Mouse (Mus musculus) kidney, embryonic 15.5 days (tissue): ENCODE data around the gene Zfp408. TPM values are rescaled to one million over a fixed set of nuclear protein-coding genes. Genes with fewer than 3 reads are reported as not detected.
"Not testable (repeated sequence)": the region's sequence is repeated elsewhere in the genome, so short reads cannot be mapped to it uniquely, and the experiment has no call there.

Source experiments
- ATAC-seq: fragments of 200-750 bp; cut with Nextera tagmentation; replicated peaks from 2 replicates; pipeline ENCODE4 v1.8.0; 2017; ENCODE audit warnings: moderate TSS enrichment; ENCODE audit not compliant: low FRiP score
- H3K27ac ChIP-seq: fragments of 300-500 bp; sonication (generic); 2 replicates; pipeline ENCODE4 v1.5.1; 2015; ENCODE audit warnings: mild to moderate bottlenecking, inconsistent platforms
- H3K27me3 ChIP-seq: fragments of 300-500 bp; sonication (generic); 2 replicates; pipeline ENCODE4 v1.6.1; 2015; ENCODE audit warnings: inconsistent platforms
- H3K36me3 ChIP-seq: fragments of 300-500 bp; sonication (generic); 2 replicates; pipeline ENCODE4 v1.6.1; 2015; ENCODE audit warnings: inconsistent platforms
- H3K4me1 ChIP-seq: fragments of 300-500 bp; sonication (generic); 2 replicates; pipeline ENCODE4 v1.6.1; 2015; ENCODE audit warnings: inconsistent platforms
- H3K4me2 ChIP-seq: fragments of 300-500 bp; sonication (generic); 2 replicates; pipeline ENCODE4 v1.6.1; 2015; ENCODE audit warnings: moderate library complexity, mild to moderate bottlenecking, inconsistent platforms
- H3K4me3 ChIP-seq: fragments of 300-500 bp; sonication (generic); replicated peaks from 2 replicates; pipeline ENCODE4 v1.5.1; 2015; ENCODE audit warnings: mild to moderate bottlenecking, inconsistent platforms
- H3K9ac ChIP-seq: fragments of 300-500 bp; sonication (generic); 2 replicates; pipeline ENCODE4 v1.6.1; 2015; ENCODE audit warnings: mild to moderate bottlenecking, inconsistent platforms
- H3K9me3 ChIP-seq: fragments of 300-500 bp; sonication (generic); replicated peaks from 2 replicates; pipeline ENCODE4 v1.6.1; 2016; ENCODE audit warnings: inconsistent platforms
- WGBS: fragments of 180-500 bp; shearing (Covaris S2); methylation state at CpG from one replicate; pipeline ENCODE4 v1.1.7; 2015; ENCODE audit warnings: mixed read lengths; 5-methylcytosine and 5-hydroxymethylcytosine counted together
- polyA plus RNA-seq: library from polyadenylated mRNA; unstranded; fragments of >200 nt; fragmentation: Nextera tagmentation; extraction: Ambion mirVana; gene quantifications from 2 replicates; pipeline ENCODE4 v1.2.1, GENCODE M21; 2015

Zfp408 gene
- polyA plus RNA-seq, 1 experiment from 2014 or later, result 11.9 TPM

DNA sequence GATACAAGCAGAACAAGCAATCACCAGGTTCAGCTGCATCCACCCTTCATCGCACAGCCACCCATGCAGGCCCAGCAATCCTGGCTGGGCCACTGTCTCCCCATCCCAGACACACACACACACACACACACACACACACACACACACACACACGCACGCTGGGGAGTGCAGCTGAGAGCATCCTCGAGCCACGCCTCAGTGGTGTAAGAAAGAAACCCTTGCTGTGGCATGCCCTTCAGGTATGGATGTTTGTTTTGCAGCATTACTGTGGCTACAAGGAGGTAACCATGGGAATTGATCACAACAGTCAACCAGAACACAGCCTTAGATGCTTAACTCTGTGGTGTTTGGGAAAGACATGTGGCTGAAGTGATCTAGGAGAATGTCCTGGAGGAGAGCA is 17.3 kb downstream of the Zfp408 start:
- no peaks in the 10 kb centered on the region for H3K4me1 ChIP-seq
- 77% methylated on average over 5 of the region's 5 CpGs for WGBS
- ATAC-seq, result no peak

GRCm38 (mm10) chr2:91631826-91632225 is 17.8 kb downstream of the Zfp408 start:
- H3K4me3 ChIP-seq, result no peak overlapping the region
- H3K9ac ChIP-seq, result no peak overlapping the region
- no peak overlapping the region for H3K4me2 ChIP-seq
- WGBS, result 87% methylated on average over 5 of the region's 5 CpGs
- no peaks in the 10 kb centered on the region for H3K4me1 ChIP-seq
- H3K9me3 ChIP-seq, result no peaks in the 10 kb centered on the region
- ATAC-seq, result no peak
- no peaks in the 10 kb centered on the region for H3K27me3 ChIP-seq
- no peak overlapping the region for H3K27ac ChIP-seq
- no peaks in the 10 kb centered on the region for H3K36me3 ChIP-seq

More for the DNA sequence above, 17.3 kb downstream of the Zfp408 start:
- Histone ChIP-seq H3K27ac (no peak overlapping the region), H3K27me3 (no peaks in the 10 kb centered on the region), H3K4me2 (no peak overlapping the region), H3K4me3 (no peak overlapping the region), H3K9ac (no peak overlapping the region), H3K36me3 (no peaks in the 10 kb centered on the region), H3K9me3 (no peaks in the 10 kb centered on the region)

DNA sequence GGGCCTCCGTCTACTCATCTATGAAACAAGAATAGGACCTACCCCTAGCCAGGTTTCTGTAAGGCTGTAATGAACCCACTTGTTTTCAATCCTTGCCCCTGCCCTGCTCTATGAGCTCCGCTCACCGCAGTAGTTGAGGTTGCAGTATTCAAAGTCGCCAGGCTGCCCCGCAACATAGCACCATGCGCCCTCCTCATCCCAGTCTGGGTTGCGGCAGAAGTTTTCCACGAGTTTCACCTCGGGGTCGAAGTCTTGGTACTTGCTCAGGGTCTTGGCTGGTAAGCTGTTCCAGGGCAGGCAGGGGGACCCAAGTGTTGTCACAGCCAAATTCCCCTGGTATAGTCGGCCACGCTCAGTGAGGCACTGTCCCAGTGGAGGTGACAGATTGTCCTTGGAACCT is 19.2 kb downstream of the Zfp408 start:
- no peak overlapping the region for H3K9ac ChIP-seq
- no peaks in the 10 kb centered on the region for H3K36me3 ChIP-seq
- H3K4me3 ChIP-seq, result no peak overlapping the region
- no peaks in the 10 kb centered on the region for H3K9me3 ChIP-seq
- no peak overlapping the region for H3K4me2 ChIP-seq
- no peaks in the 10 kb centered on the region for H3K27me3 ChIP-seq
- H3K4me1 ChIP-seq, result no peaks in the 10 kb centered on the region
- WGBS, result 88% methylated on average over 12 of the region's 12 CpGs
- H3K27ac ChIP-seq, result no peak overlapping the region
- no peak for ATAC-seq

- Histone ChIP-seq H3K27me3 (no peaks in the 10 kb centered on the region), H3K9ac (no peak overlapping the region), H3K4me2 (no peak overlapping the region), H3K27ac (no peak overlapping the region), H3K4me3 (no peak overlapping the region), H3K4me1 (no peaks in the 10 kb centered on the region), H3K36me3 (no peaks in the 10 kb centered on the region), H3K9me3 (no peaks in the 10 kb centered on the region)
- no peak for ATAC-seq
- 82% methylated on average over 18 of the region's 18 CpGs for WGBS
Measured at GRCm38 (mm10) chr2:91629682-91630081, 19.9 kb downstream of the Zfp408 start.

DNA sequence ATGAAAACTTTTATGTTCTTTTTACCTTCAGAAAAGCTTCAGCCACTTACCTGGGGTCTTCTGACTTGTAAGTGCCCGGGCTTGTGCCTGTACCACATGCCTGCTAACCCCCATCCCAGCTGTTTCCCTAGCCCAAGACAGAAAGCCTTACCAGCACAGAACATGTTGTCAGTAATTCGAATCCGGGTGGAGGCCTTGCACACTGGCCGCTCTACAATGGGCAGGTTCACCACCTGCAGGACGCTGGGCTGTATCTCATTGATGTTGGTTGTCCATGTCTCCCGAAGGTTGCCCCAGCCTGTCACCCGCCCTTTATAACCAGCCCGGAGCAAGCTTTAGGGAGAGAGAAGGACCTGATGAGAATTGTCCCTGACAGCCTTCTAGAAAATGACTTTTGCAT is 21.4 kb downstream of the Zfp408 start:
- Histone ChIP-seq H3K4me3 (no peak overlapping the region), H3K4me2 (no peak overlapping the region), H3K9ac (no peak overlapping the region), H3K27ac (no peak overlapping the region), H3K27me3 (no peaks in the 10 kb centered on the region), H3K36me3 (peaks cover 10% of the 10 kb centered on the region), H3K9me3 (no peaks in the 10 kb centered on the region), H3K4me1 (no peaks in the 10 kb centered on the region)
- ATAC-seq, result no peak
- WGBS, result 90% methylated on average over 8 of the region's 8 CpGs

DNA sequence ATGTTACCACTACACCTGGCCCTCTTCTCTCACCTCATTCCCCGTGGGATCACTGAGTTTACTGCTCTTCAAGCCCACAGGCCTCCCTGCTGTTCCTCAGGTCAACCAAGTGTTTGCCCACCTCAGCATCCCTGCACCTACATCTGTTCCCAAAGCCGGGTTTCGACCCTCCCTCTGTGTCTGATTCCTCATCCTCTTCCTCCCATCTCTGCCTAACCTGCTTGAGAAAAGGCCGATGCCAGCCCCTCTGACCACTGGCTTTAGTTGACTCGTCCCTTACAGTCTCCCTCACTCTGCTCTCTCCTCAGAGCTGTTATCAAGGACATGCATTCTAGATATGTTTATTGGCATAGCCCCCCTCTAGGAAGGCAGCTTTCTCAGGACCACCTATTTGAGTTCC is 22.1 kb downstream of the Zfp408 start:
- 76% methylated on average over 5 of the region's 5 CpGs for WGBS

GRCm38 (mm10) chr2:91623366-91623765 is 26.2 kb downstream of the Zfp408 start:
- H3K27me3 ChIP-seq, H3K4me3 ChIP-seq, H3K9ac ChIP-seq, H3K4me2 ChIP-seq, ATAC-seq, H3K4me1 ChIP-seq, H3K9me3 ChIP-seq, H3K27ac ChIP-seq: not testable (repeated sequence)
- peaks cover 58% of the 10 kb centered on the region for H3K36me3 ChIP-seq
- WGBS, result 98% methylated on average over 7 of the region's 7 CpGs

More for the DNA sequence above, 22.1 kb downstream of the Zfp408 start:
- no peak overlapping the region for H3K4me3 ChIP-seq
- peaks cover 17% of the 10 kb centered on the region for H3K36me3 ChIP-seq
- no peaks in the 10 kb centered on the region for H3K27me3 ChIP-seq
- no peak overlapping the region for H3K4me2 ChIP-seq
- ATAC-seq, result no peak
- H3K9ac ChIP-seq, result no peak overlapping the region
- H3K27ac ChIP-seq, result no peak overlapping the region
- H3K9me3 ChIP-seq, result no peaks in the 10 kb centered on the region
- no peaks in the 10 kb centered on the region for H3K4me1 ChIP-seq

GRCm38 (mm10) chr2:91622356-91622755 is 27.2 kb downstream of the Zfp408 start:
- Histone ChIP-seq H3K4me3 (no peak overlapping the region), H3K36me3 (peaks cover 68% of the 10 kb centered on the region), H3K27me3 (no peaks in the 10 kb centered on the region), H3K4me1 (no peaks in the 10 kb centered on the region), H3K9ac (no peak overlapping the region), H3K9me3 (no peaks in the 10 kb centered on the region), H3K4me2 (no peak overlapping the region), H3K27ac (no peak overlapping the region)
- no peak for ATAC-seq
- WGBS, result 91% methylated on average over 5 of the region's 5 CpGs

GRCm38 (mm10) chr2:91609370-91609769 is 40.2 kb downstream of the Zfp408 start:
- H3K9ac ChIP-seq, H3K27me3 ChIP-seq, H3K9me3 ChIP-seq, H3K27ac ChIP-seq, H3K4me1 ChIP-seq, H3K4me2 ChIP-seq, ATAC-seq, H3K4me3 ChIP-seq: not testable (repeated sequence)
- H3K36me3 ChIP-seq, result peaks cover 82% of the 10 kb centered on the region

GRCm38 (mm10) chr2:91602389-91602788 is 47.2 kb downstream of the Zfp408 start:
- no peak overlapping the region for H3K9ac ChIP-seq

DNA sequence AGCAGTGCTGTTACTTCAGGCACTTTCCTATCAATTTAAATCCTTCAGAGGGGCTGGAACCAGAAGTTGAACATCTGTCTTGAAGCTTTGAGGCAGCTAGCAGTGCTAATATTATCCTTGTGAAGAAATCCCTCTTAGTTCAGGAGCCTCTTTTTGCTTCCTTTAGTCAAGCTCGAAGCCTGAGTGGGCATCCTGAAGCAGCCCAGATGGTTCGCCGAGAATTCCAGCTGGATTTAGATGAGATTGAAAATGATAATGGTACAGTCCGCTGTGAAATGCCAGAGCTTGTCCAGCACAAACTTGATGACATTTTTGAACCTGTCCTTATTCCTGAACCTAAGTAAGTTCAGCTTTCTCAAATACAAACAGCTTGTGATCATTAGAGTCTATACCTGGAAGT is 49.1 kb downstream of the Zfp408 start:
- no peak overlapping the region for H3K4me3 ChIP-seq
- no peaks in the 10 kb centered on the region for H3K9me3 ChIP-seq
- no peak overlapping the region for H3K9ac ChIP-seq
- WGBS, result 96% methylated on average over 4 of the region's 4 CpGs
- H3K27ac ChIP-seq, result no peak overlapping the region
- H3K4me2 ChIP-seq, result no peak overlapping the region
- peaks cover 92% of the 10 kb centered on the region for H3K36me3 ChIP-seq
- H3K27me3 ChIP-seq, result no peaks in the 10 kb centered on the region
- H3K4me1 ChIP-seq, result no peaks in the 10 kb centered on the region
- no peak for ATAC-seq

More at GRCm38 (mm10) chr2:91602389-91602788, 47.2 kb downstream of the Zfp408 start:
- ATAC-seq, result no peak
- Histone ChIP-seq H3K4me2 (no peak overlapping the region), H3K27me3 (no peaks in the 10 kb centered on the region), H3K4me3 (no peak overlapping the region), H3K4me1 (no peaks in the 10 kb centered on the region), H3K36me3 (peaks cover 92% of the 10 kb centered on the region), H3K27ac (no peak overlapping the region), H3K9me3 (no peaks in the 10 kb centered on the region)
- WGBS, result 89% methylated on average over 4 of the region's 4 CpGs
